Mouse (Mus musculus) lung, embryonic 15.5 days (tissue): ENCODE data around the gene Cnksr1. TPM values are rescaled to one million over a fixed set of nuclear protein-coding genes. Genes with fewer than 3 reads are reported as not detected.

ENCODE experiments used
- ATAC-seq: fragments of 200-750 bp; cut with Nextera tagmentation; 2 replicates; pipeline ENCODE4 v1.8.0; 2017; ENCODE audit warnings: moderate number of reproducible peaks, borderline replicate concordance; ENCODE audit not compliant: low FRiP score, low TSS enrichment; ENCODE audit errors: extremely low read depth
- H3K27ac ChIP-seq: fragments of 300-500 bp; sonication (generic); 2 replicates; pipeline ENCODE4 v1.5.1; 2015; ENCODE audit warnings: moderate library complexity, mild to moderate bottlenecking, inconsistent platforms
- H3K27me3 ChIP-seq: fragments of 300-500 bp; sonication (generic); 2 replicates; pipeline ENCODE4 v1.6.1; 2015; ENCODE audit warnings: inconsistent platforms
- H3K36me3 ChIP-seq: fragments of 300-500 bp; sonication (generic); 2 replicates; pipeline ENCODE4 v1.6.1; 2015; ENCODE audit warnings: inconsistent platforms
- H3K4me1 ChIP-seq: fragments of 300-500 bp; sonication (generic); 2 replicates; pipeline ENCODE4 v1.6.1; 2015; ENCODE audit warnings: inconsistent platforms
- H3K4me2 ChIP-seq: fragments of 300-500 bp; sonication (generic); 2 replicates; pipeline ENCODE4 v1.6.1; 2015; ENCODE audit warnings: inconsistent platforms, mild to moderate bottlenecking, moderate library complexity
- H3K4me3 ChIP-seq: fragments of 300-500 bp; sonication (generic); 2 replicates; pipeline ENCODE4 v1.5.1; 2015; ENCODE audit warnings: mild to moderate bottlenecking, inconsistent platforms
- H3K9ac ChIP-seq: fragments of 300-500 bp; sonication (generic); 2 replicates; pipeline ENCODE4 v1.6.1; 2015; ENCODE audit warnings: inconsistent platforms
- H3K9me3 ChIP-seq: fragments of 300-500 bp; sonication (generic); 2 replicates; pipeline ENCODE4 v1.6.1; 2016; ENCODE audit warnings: inconsistent platforms
- WGBS: fragments of 180-500 bp; shearing (Covaris S2); methylation state at CpG from one replicate; pipeline ENCODE4 v1.1.7; 2015; 5-methylcytosine and 5-hydroxymethylcytosine counted together
- polyA plus RNA-seq: library from polyadenylated mRNA; unstranded; fragments of >200 nt; fragmentation: Nextera tagmentation; extraction: Ambion mirVana; gene quantifications from 2 replicates; pipeline ENCODE4 v1.2.1, GENCODE M21; 2015

Cnksr1 gene
- polyA plus RNA-seq, 1 experiment from 2014 or later, result 10.9 TPM

DNA sequence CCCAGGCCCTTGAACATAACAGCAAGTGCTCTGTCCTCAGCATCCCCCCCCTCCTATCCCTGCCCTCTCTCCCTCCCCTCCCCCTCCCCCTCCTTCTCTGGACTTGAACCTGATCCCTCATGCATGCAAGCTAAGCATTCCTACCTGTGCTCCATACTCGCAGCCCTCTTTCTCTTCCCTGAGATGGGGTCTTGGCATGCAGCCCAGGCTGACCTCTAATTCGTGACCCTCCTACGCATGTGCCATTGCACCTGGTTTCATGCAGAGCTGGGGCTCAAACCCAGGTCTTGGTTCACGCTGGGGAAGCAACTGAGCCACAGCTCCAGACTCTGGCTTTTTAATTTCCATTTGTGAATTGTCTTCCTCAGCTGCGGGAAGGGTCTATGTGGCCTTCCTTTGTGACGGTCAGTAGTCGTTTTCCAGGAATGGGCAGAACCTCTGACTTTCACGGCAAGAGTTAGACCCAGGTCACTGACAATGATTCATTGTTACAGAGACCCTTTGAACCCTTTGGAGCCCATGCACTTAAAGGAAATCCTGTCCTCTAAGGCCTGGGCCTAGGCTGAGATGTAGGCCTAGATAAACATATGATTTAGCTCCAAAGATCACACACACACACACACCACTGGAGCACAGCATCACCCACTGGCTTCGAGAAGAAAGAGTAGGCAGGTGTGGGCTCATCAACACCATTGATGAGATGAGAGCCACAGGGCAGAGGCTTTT, 27.8 kb upstream of the Cnksr1 start:
- H3K27me3 ChIP-seq, result no peaks in the 10 kb centered on the region
- no peak overlapping the region for H3K4me3 ChIP-seq
- no peak overlapping the region for H3K27ac ChIP-seq
- no peak for ATAC-seq
- no peaks in the 10 kb centered on the region for H3K9me3 ChIP-seq
- WGBS, result 46% methylated on average over 9 of the region's 9 CpGs
- no peak overlapping the region for H3K4me2 ChIP-seq
- H3K4me1 ChIP-seq, result no peaks in the 10 kb centered on the region; the same call in 1 of the 2 replicates
- no peak overlapping the region for H3K9ac ChIP-seq
- H3K36me3 ChIP-seq, result no peaks in the 10 kb centered on the region

DNA sequence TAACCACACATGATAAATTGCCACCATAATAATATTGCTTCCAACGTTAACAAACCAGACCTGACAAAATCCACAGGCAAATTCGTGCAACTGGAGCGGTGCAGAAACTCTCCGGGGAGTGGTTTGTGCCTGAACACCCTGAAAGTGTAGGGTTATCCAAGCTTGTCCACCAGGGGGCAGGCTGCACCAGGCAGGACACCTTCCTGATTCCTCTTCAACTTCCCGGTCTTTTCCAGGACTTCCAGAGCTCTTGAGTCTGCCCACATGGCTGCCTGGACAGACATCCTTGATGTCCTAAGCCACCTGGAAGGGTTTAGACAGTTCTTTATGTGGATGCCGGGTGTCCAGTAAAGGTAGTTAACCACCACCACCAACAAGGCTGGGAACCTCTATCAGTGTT, 25.0 kb upstream of the Cnksr1 start:
- no peak for ATAC-seq
- Histone ChIP-seq H3K27me3 (no peaks in the 10 kb centered on the region), H3K36me3 (no peaks in the 10 kb centered on the region), H3K4me3 (no peak overlapping the region), H3K9ac (no peak overlapping the region), H3K4me2 (no peak overlapping the region), H3K4me1 (peaks cover 4% of the 10 kb centered on the region; the same call in 1 of the 2 replicates), H3K9me3 (no peaks in the 10 kb centered on the region), H3K27ac (no peak overlapping the region)
- 33% methylated on average over 6 of the region's 6 CpGs for WGBS

DNA sequence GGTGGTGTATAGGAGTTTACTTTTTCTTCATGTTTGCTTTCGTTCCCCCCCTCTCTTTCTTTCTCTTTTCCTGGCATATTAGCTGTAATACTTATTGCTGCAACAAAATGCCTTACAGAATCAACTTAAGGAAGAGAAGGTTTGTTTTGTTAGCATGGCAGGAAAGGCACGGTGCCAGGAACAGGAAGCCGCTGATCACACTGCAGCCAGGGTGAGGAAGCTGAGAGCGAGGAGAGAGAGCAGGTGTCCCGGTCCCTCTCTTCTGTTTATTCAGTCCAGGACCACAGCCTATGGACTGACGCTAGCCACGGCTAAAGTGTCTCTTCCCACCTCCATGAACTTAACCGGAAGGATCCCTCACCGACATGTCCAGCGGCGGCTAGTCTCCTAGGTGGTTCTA, 20.2 kb upstream of the Cnksr1 start:
- H3K4me1 ChIP-seq, result peaks cover 44% of the 10 kb centered on the region
- H3K27me3 ChIP-seq, result peaks cover 14% of the 10 kb centered on the region
- H3K9ac ChIP-seq, result no peak overlapping the region
- ATAC-seq, result no peak
- H3K27ac ChIP-seq, result peak overlapping the region; percentile 70; the same call in 1 of the 2 replicates
- H3K4me2 ChIP-seq, result peak overlapping the region; percentile 6; the same call in 1 of the 2 replicates
- no peaks in the 10 kb centered on the region for H3K36me3 ChIP-seq
- 37% methylated on average over 11 of the region's 11 CpGs for WGBS
- no peaks in the 10 kb centered on the region for H3K9me3 ChIP-seq
- no peak overlapping the region for H3K4me3 ChIP-seq

GRCm38 (mm10) chr4:134257198-134258009, 19.2 kb upstream of the Cnksr1 start:
- Histone ChIP-seq H3K36me3 (no peaks in the 10 kb centered on the region), H3K9me3 (no peaks in the 10 kb centered on the region), H3K4me2 (peak overlapping the region; percentile 6; the same call in 1 of the 2 replicates), H3K27me3 (peaks cover 24% of the 10 kb centered on the region), H3K4me1 (peaks cover 51% of the 10 kb centered on the region), H3K9ac (no peak overlapping the region), H3K4me3 (no peak overlapping the region), H3K27ac (peak overlapping the region; percentile 70)
- no peak for ATAC-seq
- WGBS, result 27% methylated on average over 11 of the region's 11 CpGs

GRCm38 (mm10) chr4:134256407-134257197, 18.4 kb upstream of the Cnksr1 start:
- 14% methylated on average over 17 of the region's 19 CpGs for WGBS
- peak; percentile 10; the same call in 1 of the 2 replicates for ATAC-seq
- no peak overlapping the region for H3K4me3 ChIP-seq
- no peak overlapping the region for H3K9ac ChIP-seq
- peak overlapping the region; percentile 13; the same call in 1 of the 2 replicates for H3K4me2 ChIP-seq
- peaks cover 59% of the 10 kb centered on the region for H3K4me1 ChIP-seq
- no peaks in the 10 kb centered on the region for H3K36me3 ChIP-seq
- peaks cover 32% of the 10 kb centered on the region for H3K27me3 ChIP-seq
- no peaks in the 10 kb centered on the region for H3K9me3 ChIP-seq
- peak overlapping the region; percentile 70 for H3K27ac ChIP-seq

- Histone ChIP-seq H3K4me2 (peak overlapping the region; percentile 13; the same call in 1 of the 2 replicates), H3K4me1 (peaks cover 67% of the 10 kb centered on the region), H3K27me3 (peaks cover 39% of the 10 kb centered on the region), H3K9ac (0 out of 2 replicates have a peak overlapping the region, but pooled peaks have one; percentile 7), H3K9me3 (no peaks in the 10 kb centered on the region), H3K4me3 (no peak overlapping the region), H3K27ac (peak overlapping the region; percentile 70), H3K36me3 (no peaks in the 10 kb centered on the region)
- ATAC-seq, result no peak
- 40% methylated on average over 4 of the region's 4 CpGs for whole genome bisulfite sequencing
Observed at GRCm38 (mm10) chr4:134255854-134256253, 17.7 kb upstream of the Cnksr1 start.

DNA sequence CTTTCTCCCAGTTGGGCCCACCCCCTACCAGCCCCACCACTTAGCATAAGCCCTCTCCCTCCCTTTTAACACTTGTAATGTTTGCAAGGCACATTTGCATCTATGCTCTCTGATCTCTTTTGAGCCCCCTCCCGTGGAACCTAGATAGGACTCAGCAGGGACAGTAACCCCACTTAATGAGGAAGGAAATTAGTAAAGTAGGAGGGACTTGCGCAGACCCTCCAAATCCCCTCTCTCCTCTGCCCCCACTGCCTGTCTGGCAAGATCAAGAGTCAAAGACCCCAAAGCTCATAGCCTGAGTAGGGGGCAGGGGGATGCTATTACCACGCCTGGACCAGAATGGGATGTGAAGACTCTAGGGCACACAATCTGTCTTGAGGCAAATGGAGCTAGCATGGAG, 16.6 kb upstream of the Cnksr1 start:
- H3K4me3 ChIP-seq, result no peak overlapping the region
- no peak overlapping the region for H3K9ac ChIP-seq
- WGBS, result 52% methylated on average over 3 of the region's 3 CpGs
- peaks cover 49% of the 10 kb centered on the region for H3K27me3 ChIP-seq
- H3K36me3 ChIP-seq, result no peaks in the 10 kb centered on the region
- peaks cover 77% of the 10 kb centered on the region for H3K4me1 ChIP-seq
- H3K4me2 ChIP-seq, result no peak overlapping the region
- no peaks in the 10 kb centered on the region for H3K9me3 ChIP-seq
- no peak overlapping the region for H3K27ac ChIP-seq
- no peak for ATAC-seq

GRCm38 (mm10) chr4:134253722-134254324, 15.6 kb upstream of the Cnksr1 start, which contains the start of gene Grrp1:
Grrp1 (minus strand) TSS chr4:134254106.
- H3K27me3 ChIP-seq, result peaks cover 58% of the 10 kb centered on the region
- peak within 1 kb of the TSS; percentile 95 for H3K4me2 ChIP-seq
- no peaks in the 10 kb centered on the region for H3K9me3 ChIP-seq
- H3K27ac ChIP-seq, result peak within 1 kb of the TSS; percentile 38
- no peak for ATAC-seq
- H3K36me3 ChIP-seq, result no peaks in the 10 kb centered on the region
- WGBS, result 2% methylated on average over 13 of the region's 13 CpGs
- H3K9ac ChIP-seq, result 0 out of 2 replicates have a peak within 1 kb of the TSS, but pooled peaks have one; percentile 17
- peak within 1 kb of the TSS; percentile 45 for H3K4me3 ChIP-seq
- peaks cover 85% of the 10 kb centered on the region for H3K4me1 ChIP-seq

- ATAC-seq, result no peak
- Histone ChIP-seq H3K4me2 (peak overlapping the region; percentile 95), H3K9me3 (no peaks in the 10 kb centered on the region), H3K27ac (peak overlapping the region; percentile 57), H3K27me3 (peaks cover 64% of the 10 kb centered on the region), H3K4me3 (peak overlapping the region; percentile 45), H3K9ac (0 out of 2 replicates have a peak overlapping the region, but pooled peaks have one; percentile 17), H3K36me3 (no peaks in the 10 kb centered on the region), H3K4me1 (peaks cover 80% of the 10 kb centered on the region)
- WGBS, result 20% methylated on average over 15 of the region's 15 CpGs
Observed at GRCm38 (mm10) chr4:134252911-134253721, 14.9 kb upstream of the Cnksr1 start.

- Histone ChIP-seq H3K27ac (peak overlapping the region; percentile 57), H3K27me3 (peaks cover 72% of the 10 kb centered on the region), H3K4me2 (peak overlapping the region; percentile 95), H3K4me3 (peak overlapping the region; percentile 45), H3K9ac (peak overlapping the region; percentile 47), H3K36me3 (no peaks in the 10 kb centered on the region), H3K4me1 (peaks cover 75% of the 10 kb centered on the region), H3K9me3 (no peaks in the 10 kb centered on the region)
- 15% methylated on average over 22 of the region's 22 CpGs for WGBS
- ATAC-seq, result no peak
Observed at GRCm38 (mm10) chr4:134252131-134252910, 14.1 kb upstream of the Cnksr1 start.
